Mouse (Mus musculus) myocyte (in vitro differentiated cells): ENCODE results near the gene Flot2. TPM values are rescaled to one million over a fixed set of nuclear protein-coding genes. Genes with fewer than 3 reads are reported as not detected.
A peak's percentile ranks its signal among the peaks of the same experiment; 100 is the strongest.
"Not testable (repeated sequence)": the region's sequence is repeated elsewhere in the genome, so short reads cannot be mapped to it uniquely, and the experiment has no call there.

Experiments used
- H3K27me3 ChIP-seq: one replicate; pipeline ENCODE4 v1.6.1; 2011; ENCODE audit not compliant: control insufficient read depth, insufficient read depth, insufficient read length
- H3K36me3 ChIP-seq: one replicate; pipeline ENCODE4 v1.6.1; 2011; ENCODE audit not compliant: control insufficient read depth, insufficient read depth
- H3K4me2 ChIP-seq: one replicate; pipeline ENCODE4 v1.6.1; 2011; ENCODE audit warnings: low read depth, control low read depth
- H3K4me3 ChIP-seq: one replicate; pipeline ENCODE4 v1.5.1; 2011; ENCODE audit warnings: mild to moderate bottlenecking, control low read depth, moderate library complexity
- H3K79me2 ChIP-seq: one replicate; pipeline ENCODE4 v1.6.1; 2011; ENCODE audit not compliant: control insufficient read depth, insufficient read depth
- H3ac ChIP-seq: one replicate; pipeline ENCODE4 v1.6.1; 2011; ENCODE audit not compliant: control insufficient read depth, insufficient read length
- CEBPB ChIP-seq: IDR thresholded peaks from 2 replicates; pipeline ENCODE4 v1.6.1; 2011; ENCODE audit warnings: mild to moderate bottlenecking, moderate library complexity; ENCODE audit not compliant: poor library complexity, insufficient read depth, severe bottlenecking
- E2F4 ChIP-seq: IDR thresholded peaks from one replicate; pipeline ENCODE4 v1.6.1; 2011; ENCODE audit warnings: mild to moderate bottlenecking, control low read depth, moderate library complexity; ENCODE audit not compliant: insufficient read depth
- MAX ChIP-seq: IDR thresholded peaks from one replicate; pipeline ENCODE4 v1.6.1; 2011; ENCODE audit warnings: low read depth, mild to moderate bottlenecking, control low read depth
- MYOD1 ChIP-seq, 3 experiments: IDR thresholded peaks; one replicate each; pipeline ENCODE4 v1.6.1; 2011; ENCODE audit warnings: control low read depth in 2 of 3, low read depth in 2 of 3, mild to moderate bottlenecking in 2 of 3, moderate library complexity in 1 of 3; ENCODE audit not compliant: insufficient read length in 2 of 3, control insufficient read depth in 1 of 3
- MYOG ChIP-seq, 3 experiments: IDR thresholded peaks; one replicate each; pipeline ENCODE4 v1.6.1; 2011; ENCODE audit warnings: control low read depth in 2 of 3, low read depth in 2 of 3, mild to moderate bottlenecking in 2 of 3; ENCODE audit not compliant: insufficient read length in 2 of 3, control insufficient read depth in 1 of 3, insufficient read depth in 1 of 3
- POLR2A ChIP-seq: IDR thresholded peaks from one replicate; pipeline ENCODE4 v1.6.1; 2011; ENCODE audit warnings: low read depth, mild to moderate bottlenecking, control low read depth, moderate library complexity; ENCODE audit not compliant: insufficient read length
- POLR2AphosphoS2 ChIP-seq: IDR thresholded peaks from one replicate; pipeline ENCODE4 v1.6.1; 2011; ENCODE audit warnings: low read depth, control low read depth; ENCODE audit not compliant: insufficient read length
- REST ChIP-seq: IDR thresholded peaks from one replicate; pipeline ENCODE4 v1.6.1; 2011; ENCODE audit warnings: mild to moderate bottlenecking, control low read depth, moderate library complexity; ENCODE audit not compliant: insufficient read depth, insufficient read length
- SRF ChIP-seq: IDR thresholded peaks from one replicate; pipeline ENCODE4 v1.6.1; 2011; ENCODE audit warnings: low read depth; ENCODE audit not compliant: control insufficient read depth, insufficient read length
- TCF12 ChIP-seq: IDR thresholded peaks from one replicate; pipeline ENCODE4 v1.6.1; 2011; ENCODE audit warnings: mild to moderate bottlenecking, control low read depth; ENCODE audit not compliant: poor library complexity, insufficient read depth, severe bottlenecking
- TCF3 ChIP-seq: IDR thresholded peaks from one replicate; pipeline ENCODE4 v1.6.1; 2011; ENCODE audit warnings: low read depth, control low read depth; ENCODE audit not compliant: insufficient read length
- USF1 ChIP-seq: IDR thresholded peaks from one replicate; pipeline ENCODE4 v1.6.1; 2011; ENCODE audit warnings: low read depth, mild to moderate bottlenecking, control low read depth, moderate library complexity
- polyA plus RNA-seq: library from polyadenylated mRNA; unstranded; fragments of >200 nt; fragmentation: generic; extraction: Trizol; gene quantifications from one replicate; pipeline ENCODE4 v1.2.1, GENCODE M21; 2012; ENCODE audit warnings: missing spikeins

Gene Flot2
- polyA plus RNA-seq, 1 experiment, result 78.8 TPM

- Histone ChIP-seq H3ac (peak overlapping the region; percentile 47), H3K36me3 (peaks cover 11% of the 10 kb centered on the region)
- TF ChIP-seq E2F4, result no peak
- no peak for TF ChIP-seq USF1
- TF ChIP-seq SRF, result no peak
Measured at GRCm38 (mm10) chr11:78032809-78033195, 4.9 kb upstream of the Flot2 start.

GRCm38 (mm10) chr11:78033931-78034617 is 3.7 kb upstream of the Flot2 start:
- Histone ChIP-seq H3K4me2 (no peak overlapping the region), H3ac (no peak overlapping the region), H3K4me3 (no peak overlapping the region), H3K27me3 (no peaks in the 10 kb centered on the region), H3K79me2 (peaks cover 12% of the 10 kb centered on the region), H3K36me3 (no peaks in the 10 kb centered on the region)
- TF ChIP-seq POLR2AphosphoS2 (no peak), TCF3 (no peak), REST (no peak), USF1 (no peak), SRF (no peak), E2F4 (no peak), MAX (no peak), POLR2A (no peak), TCF12 (no peak), MYOD1 (IDR thresholded peaks at IDR 0.05; ENCODE audit: control insufficient read depth in 1 of 3, insufficient read length in 2 of 3, low read depth in 2 of 3) (no peak)

More at GRCm38 (mm10) chr11:78032809-78033195, 4.9 kb upstream of the Flot2 start:
- peak overlapping the region; percentile 95 for H3K4me2 ChIP-seq
- peak overlapping the region; percentile 27 for H3K4me3 ChIP-seq
- no peaks in the 10 kb centered on the region for H3K27me3 ChIP-seq
- peaks cover 4% of the 10 kb centered on the region for H3K79me2 ChIP-seq

- Histone ChIP-seq H3K4me2 (no peak overlapping the region), H3ac (no peak overlapping the region), H3K27me3 (no peaks in the 10 kb centered on the region), H3K36me3 (no peaks in the 10 kb centered on the region), H3K79me2 (peaks cover 15% of the 10 kb centered on the region), H3K4me3 (peak overlapping the region; percentile 69)
- TF ChIP-seq USF1 (no peak), POLR2AphosphoS2 (no peak), SRF (no peak), POLR2A (no peak), TCF12 (no peak), MAX (no peak), REST (no peak), TCF3 (no peak), MYOD1 (IDR thresholded peaks at IDR 0.05; ENCODE audit: control insufficient read depth in 1 of 3, insufficient read length in 2 of 3, low read depth in 2 of 3) (no peak), E2F4 (no peak), MYOG (IDR thresholded peaks at IDR 0.05; ENCODE audit: control insufficient read depth in 1 of 3, insufficient read depth in 1 of 3, insufficient read length in 2 of 3, low read depth in 2 of 3) (no peak), CEBPB (no peak)
Measured at GRCm38 (mm10) chr11:78036791-78037190, 940 bp upstream of the Flot2 start.

- no peak overlapping the region for H3ac ChIP-seq
- H3K79me2 ChIP-seq, result peaks cover 20% of the 10 kb centered on the region
- TF ChIP-seq MYOD1 (IDR thresholded peaks at IDR 0.05; ENCODE audit: control insufficient read depth in 1 of 3, insufficient read length in 2 of 3, low read depth in 2 of 3) (no peak), POLR2AphosphoS2 (no peak), CEBPB (no peak), USF1 (no peak)
- H3K4me2 ChIP-seq, result no peak overlapping the region
- H3K4me3 ChIP-seq, result no peak overlapping the region
- no peaks in the 10 kb centered on the region for H3K27me3 ChIP-seq
- no peaks in the 10 kb centered on the region for H3K36me3 ChIP-seq
Measured at GRCm38 (mm10) chr11:78040878-78041277, 3.1 kb downstream of the Flot2 start.

GRCm38 (mm10) chr11:78042290-78042870 is 4.6 kb downstream of the Flot2 start:
- H3ac ChIP-seq, H3K4me3 ChIP-seq, H3K27me3 ChIP-seq, H3K36me3 ChIP-seq, H3K4me2 ChIP-seq: not testable (repeated sequence)
- H3K79me2 ChIP-seq, result peaks cover 18% of the 10 kb centered on the region
